Mouse (Mus musculus): ENCODE data around the gene Dnajc16.
"Not testable (repeated sequence)": the region's sequence is repeated elsewhere in the genome, so short reads cannot be mapped to it uniquely, and the experiment has no call there.

Gene Dnajc16

GRCm38 (mm10) chr4:141796356-141796755 lies 5.6 kb upstream of the Dnajc16 start:
- no peak for DNase-seq (ENCODE audit: low spot score)

GRCm38 (mm10) chr4:141794152-141794535 lies 3.4 kb upstream of the Dnajc16 start:
- DNase-seq (ENCODE audit: low spot score) = no peak

GRCm38 (mm10) chr4:141793282-141794151 lies 2.8 kb upstream of the Dnajc16 start, which contains the start of gene Casp9:
TSS of gene Casp9 (plus strand) at chr4:141793612.
- DNase-seq (ENCODE audit: low spot score) = peak; percentile 96

DNA sequence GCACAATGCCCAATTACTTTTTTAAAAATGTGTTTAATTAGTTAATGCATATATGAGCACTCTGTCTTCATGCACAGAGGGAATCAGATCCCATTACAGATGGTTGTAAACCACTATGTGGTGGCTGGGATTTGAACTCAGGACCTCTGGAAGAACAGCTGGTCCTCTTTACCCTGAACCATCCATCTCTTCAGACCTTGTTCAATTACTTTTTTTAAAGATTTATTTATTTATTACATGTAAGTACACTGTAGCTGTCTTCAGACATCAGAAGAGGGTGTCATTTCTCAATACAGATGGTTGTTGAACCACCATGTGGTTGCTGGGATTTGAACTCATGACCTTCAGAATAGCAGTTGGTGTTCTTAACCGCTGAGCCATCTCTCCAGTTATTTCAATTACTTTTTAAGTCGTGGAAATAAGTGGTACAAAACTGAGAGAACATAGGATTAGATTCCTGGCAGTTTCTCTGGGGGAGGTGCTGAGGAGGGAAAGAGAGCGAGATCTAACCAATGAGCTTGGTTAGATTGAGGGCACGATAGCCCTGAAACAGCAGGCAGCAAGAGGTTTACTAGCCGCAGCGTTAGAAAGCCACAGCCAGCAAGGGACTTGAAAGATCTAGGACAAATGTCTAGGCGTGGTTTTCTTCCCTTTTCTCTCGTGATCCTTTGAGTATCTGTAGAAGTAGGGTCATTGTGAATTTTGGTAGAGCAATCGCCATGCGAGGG lies 2.0 kb upstream of the Dnajc16 start:
- no peak for DNase-seq (ENCODE audit: low spot score)

GRCm38 (mm10) chr4:141791951-141792350 lies 1.2 kb upstream of the Dnajc16 start:
- no peak for DNase-seq (ENCODE audit: low spot score)

DNA sequence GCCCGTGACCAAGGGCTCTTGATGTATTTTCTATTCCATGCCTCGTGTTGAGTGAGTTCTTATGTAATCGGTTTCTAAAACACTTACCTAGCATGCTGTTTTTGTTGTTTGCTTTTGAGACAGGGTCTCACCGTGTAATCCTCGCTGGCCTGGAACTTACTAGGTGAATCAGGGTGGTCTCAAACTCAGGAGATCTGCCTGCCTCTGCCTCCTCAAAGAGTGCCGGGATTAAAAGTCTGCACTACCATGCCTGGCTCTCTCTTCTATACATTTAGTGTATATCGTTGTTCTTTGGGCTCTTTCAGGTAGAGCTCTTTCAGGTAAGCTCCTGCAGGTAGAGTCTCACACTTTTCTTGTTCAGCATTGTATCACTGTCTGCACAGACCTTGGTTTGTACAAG lies 755 bp upstream of the Dnajc16 start:
- no peak for DNase-seq (ENCODE audit: low spot score)

GRCm38 (mm10) chr4:141789564-141790218 lies 1.0 kb downstream of the Dnajc16 start:
- no peak for DNase-seq (ENCODE audit: low spot score)

- DNase-seq (ENCODE audit: low spot score) = no peak
These were observed 3.3 kb downstream of the Dnajc16 start for GRCm38 (mm10) chr4:141787462-141787861.

GRCm38 (mm10) chr4:141787046-141787445 lies 3.7 kb downstream of the Dnajc16 start:
- DNase-seq (ENCODE audit: low spot score) = no peak

GRCm38 (mm10) chr4:141786141-141786540 lies 4.6 kb downstream of the Dnajc16 start:
- DNase-seq (ENCODE audit: low spot score) = no peak

- DNase-seq (ENCODE audit: low spot score) = no peak
These were observed 5.9 kb downstream of the Dnajc16 start for GRCm38 (mm10) chr4:141784835-141785234.

GRCm38 (mm10) chr4:141781201-141781985 lies 9.3 kb downstream of the Dnajc16 start:
- no peak for DNase-seq (ENCODE audit: low spot score)

GRCm38 (mm10) chr4:141779828-141780227 lies 10.9 kb downstream of the Dnajc16 start:
- peak; percentile 67 for DNase-seq (ENCODE audit: low spot score)

GRCm38 (mm10) chr4:141773019-141773418 lies 17.7 kb downstream of the Dnajc16 start:
- DNase-seq (ENCODE audit: low spot score) = not testable (repeated sequence)

- no peak for DNase-seq (ENCODE audit: low spot score)
These were observed 18.9 kb downstream of the Dnajc16 start for GRCm38 (mm10) chr4:141771823-141772222.

GRCm38 (mm10) chr4:141769501-141770160 lies 21.1 kb downstream of the Dnajc16 start:
- DNase-seq (ENCODE audit: low spot score) = no peak

- DNase-seq (ENCODE audit: low spot score) = peak; percentile 44
These were observed 23.2 kb downstream of the Dnajc16 start for GRCm38 (mm10) chr4:141767353-141768036.

DNA sequence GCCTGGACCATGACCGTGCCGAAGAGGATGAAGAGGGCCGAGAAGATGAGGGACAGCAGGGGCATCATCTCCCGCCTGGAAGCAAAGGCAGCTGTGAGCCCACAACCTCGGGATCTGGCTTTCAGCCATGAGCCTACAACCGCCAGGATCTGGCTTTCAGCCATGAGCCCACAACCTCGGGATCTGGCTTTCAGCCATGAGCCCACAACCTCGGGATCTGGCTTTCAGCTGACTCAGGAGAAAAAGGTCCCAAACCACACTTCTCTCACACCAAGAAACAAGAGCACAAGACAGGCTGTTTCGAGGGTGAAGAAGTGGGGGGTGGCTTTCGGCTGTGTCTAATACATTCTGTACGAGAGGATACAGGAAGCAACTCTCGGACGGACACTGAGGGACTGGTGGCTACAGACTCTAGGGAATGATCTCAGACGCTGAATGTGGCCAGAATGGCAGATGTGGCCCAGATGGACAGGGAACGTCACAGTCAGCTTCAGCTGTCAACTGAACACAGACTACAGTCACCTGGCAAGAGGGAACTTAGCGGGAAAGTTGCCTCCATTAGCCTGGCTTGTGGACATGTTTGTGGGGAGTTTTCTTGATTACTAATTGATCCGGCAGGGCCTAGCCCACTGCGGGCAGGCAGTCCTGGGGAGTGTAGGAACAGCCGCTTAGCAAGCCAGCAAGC lies 23.9 kb downstream of the Dnajc16 start:
- peak; percentile 64 for DNase-seq (ENCODE audit: low spot score)

DNA sequence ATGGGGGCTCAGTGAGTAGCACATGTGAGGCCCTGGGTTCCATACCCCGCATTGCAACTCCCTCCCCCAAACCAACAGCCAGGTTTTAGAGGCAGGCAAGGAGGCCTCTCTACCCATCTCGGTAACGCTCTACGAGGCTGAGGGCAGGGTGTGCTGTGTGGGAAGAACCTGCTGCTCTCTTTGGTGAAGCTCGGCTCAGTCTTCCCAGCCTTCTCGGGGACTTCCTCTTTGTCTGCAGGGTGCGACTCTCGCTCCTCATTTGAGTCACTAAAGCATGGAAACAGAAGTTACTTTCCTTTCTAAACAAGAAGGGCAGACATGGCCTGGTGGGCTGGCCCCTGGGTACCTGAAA lies 24.4 kb downstream of the Dnajc16 start:
- no peak for DNase-seq (ENCODE audit: low spot score)

DNA sequence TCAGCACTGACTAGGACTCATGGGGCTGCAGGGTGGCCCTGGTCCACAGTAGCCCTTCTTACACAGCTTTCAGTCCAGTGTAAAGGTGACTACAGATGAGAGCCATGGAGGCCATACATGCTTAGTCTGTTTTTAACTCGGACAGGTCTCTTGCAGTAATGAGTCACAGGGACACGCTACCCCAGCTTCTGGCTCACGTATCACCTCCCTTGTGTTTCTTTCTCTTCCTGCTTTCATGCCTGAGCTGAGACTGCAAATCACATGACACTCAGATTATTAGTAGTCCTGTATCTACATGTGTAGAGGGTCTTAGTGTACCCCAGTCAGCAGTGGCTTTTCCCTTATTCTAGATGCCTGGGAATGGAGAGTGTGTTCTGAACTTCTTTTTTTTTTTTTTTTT lies 25.7 kb downstream of the Dnajc16 start:
- DNase-seq (ENCODE audit: low spot score) = no peak
